Mouse (Mus musculus) R1 (cell line): ENCODE data around the gene Il4.

Experiments
- DNase-seq: peaks from one replicate; pipeline ENCODE4 v3.0.0-alpha.2; 2018; ENCODE audit warnings: low read depth, low spot score

Il4 gene

GRCm38 (mm10) chr11:53618619-53619198 lies at the start of gene Il4:
Gene Il4 (minus strand): TSS chr11:53618669.
- DNase-seq, result no peak

- DNase-seq, result no peak
Observed at GRCm38 (mm10) chr11:53664091-53664490, 45.6 kb upstream of the Il4 start.

- DNase-seq, result no peak
Observed at GRCm38 (mm10) chr11:53662794-53663674, 44.6 kb upstream of the Il4 start.

- DNase-seq, result no peak
Observed at GRCm38 (mm10) chr11:53657828-53658227, 39.4 kb upstream of the Il4 start.

GRCm38 (mm10) chr11:53657381-53657780 lies 38.9 kb upstream of the Il4 start:
- no peak for DNase-seq

GRCm38 (mm10) chr11:53656558-53657202 lies 38.2 kb upstream of the Il4 start:
- no peak for DNase-seq

GRCm38 (mm10) chr11:53655043-53655442 lies 36.6 kb upstream of the Il4 start:
- DNase-seq, result no peak

GRCm38 (mm10) chr11:53652427-53652826 lies 34.0 kb upstream of the Il4 start:
- no peak for DNase-seq

- DNase-seq, result no peak
Observed at GRCm38 (mm10) chr11:53651441-53651840, 33.0 kb upstream of the Il4 start.

GRCm38 (mm10) chr11:53644017-53644416 lies 25.5 kb upstream of the Il4 start:
- no peak for DNase-seq

- DNase-seq, result peak; percentile 65
Observed at GRCm38 (mm10) chr11:53642744-53643279, 24.3 kb upstream of the Il4 start.

- peak; percentile 13 for DNase-seq
Observed at GRCm38 (mm10) chr11:53637803-53638260, 19.4 kb upstream of the Il4 start.

GRCm38 (mm10) chr11:53637046-53637802 lies 18.8 kb upstream of the Il4 start:
- peak; percentile 54 for DNase-seq

- no peak for DNase-seq
Observed at GRCm38 (mm10) chr11:53636183-53636646, 17.7 kb upstream of the Il4 start.

- DNase-seq, result no peak
Observed at GRCm38 (mm10) chr11:53635590-53636182, 17.2 kb upstream of the Il4 start.

- DNase-seq, result no peak
Observed at GRCm38 (mm10) chr11:53634556-53634955, 16.1 kb upstream of the Il4 start, which contains the start of gene Il13. Gene Il13 (minus strand): TSS chr11:53634702.

GRCm38 (mm10) chr11:53633644-53634043 lies 15.2 kb upstream of the Il4 start:
- no peak for DNase-seq

GRCm38 (mm10) chr11:53632122-53632733 lies 13.8 kb upstream of the Il4 start:
- peak; percentile 64 for DNase-seq

GRCm38 (mm10) chr11:53627859-53628258 lies 9.4 kb upstream of the Il4 start:
- DNase-seq, result peak; percentile 87

GRCm38 (mm10) chr11:53626802-53627373 lies 8.4 kb upstream of the Il4 start:
- DNase-seq, result no peak
